In genomic region chr12:8063363-8064065, GRCm38 (mm10) we compare ENCODE assay signal across 21 mouse cellular contexts.
A peak's percentile ranks its signal among the peaks of the same experiment; 100 is the strongest.
DNase-seq lines count a peak whose midpoint lies in the region; ATAC-seq and TF ChIP-seq lines count a peak whose summit lies in the region.
"Had no signal": no experiment of that assay in that cellular context is flagged by ENCODE, and none has a peak within 500 bp of the region (broad histone marks: within the 10 kb centered on the region; RNA-seq: fewer than 3 reads in every experiment).

No protein-coding gene starts in this region.

- ATAC-seq in cerebellum, adult (ENCODE audit: insufficient number of reproducible peaks, low FRiP score, low TSS enrichment), result 0 out of 2 replicates have a peak, but pooled peaks have one; percentile 12
- peak; percentile 84 for ATAC-seq in limb, embryonic 11.5 days (ENCODE audit: insufficient number of reproducible peaks, low FRiP score, low TSS enrichment, low read depth)
- ATAC-seq: forebrain, embryonic 16.5 days; inflammation-experienced regulatory T-cells, adult 6 months had no signal

- DNase-seq in cerebellum, postnatal 36 days, result no peak
- peak; percentile 4 for DNase-seq in kidney, adult 2 months
- DNase-seq in kidney, adult 8-10 months, result no peak
- peak; percentile 4 for DNase-seq in testis, postnatal 14 days (ENCODE audit: low spot score)
- no peak for DNase-seq in testis, postnatal 10 days (ENCODE audit: low spot score)
- DNase-seq in limb, embryonic 11.5 days (ENCODE audit: low spot score), result peak; percentile 63
- DNase-seq in layer of hippocampus, postnatal 10 days (ENCODE audit: low spot score in 2 of 2), result no peak
- DNase-seq: adrenal gland, adult 8-10 months; gastrocnemius, postnatal 36 days; lung, adult 18-20 months; lung, postnatal 14 days; midbrain, embryonic 14.5 days; thymus, postnatal 4 days had no signal

- H3K4me2 ChIP-seq in limb, embryonic 11.5 days (ENCODE audit: low read depth, severe bottlenecking), result no peak overlapping the region

- 28% methylated on average over 11 of the region's 11 CpGs for WGBS in kidney, adult 2 months
- 20% methylated on average over 11 of the region's 11 CpGs for WGBS in limb, embryonic 11.5 days

- TF ChIP-seq POLR2A in kidney, adult 2 months (IDR thresholded peaks at IDR 0.05; ENCODE audit: low read depth, low read length), result no peak

- H3K9ac ChIP-seq in limb, embryonic 11.5 days (ENCODE audit: low read length), result no peak overlapping the region

- no peak overlapping the region for H3K4me3 ChIP-seq in kidney, adult 2 months (ENCODE audit: insufficient read depth, low read depth, low read length)
- no peak overlapping the region for H3K4me3 ChIP-seq in limb, embryonic 11.5 days (ENCODE audit: low read depth, low read length)
- H3K4me3 ChIP-seq: erythroblast, embryonic 14.5 days; heart, embryonic 10.5 days; layer of hippocampus, adult 2 months; megakaryocyte, embryonic 14.5 days; myocyte had no signal

- H3K4me1 ChIP-seq in kidney, adult 2 months (ENCODE audit: control insufficient read depth, insufficient read depth, low read length), result no peaks in the 10 kb centered on the region
- peaks cover 12% of the 10 kb centered on the region; the same call in 1 of the 2 replicates for H3K4me1 ChIP-seq in limb, embryonic 11.5 days (ENCODE audit: control insufficient read depth, insufficient read depth, low read length)
- H3K4me1 ChIP-seq: heart, embryonic 10.5 days; megakaryocyte, embryonic 14.5 days had no signal

- no peak overlapping the region for H3K27ac ChIP-seq in kidney, adult 2 months (ENCODE audit: insufficient read depth, low read depth, low read length)
- H3K27ac ChIP-seq in limb, embryonic 11.5 days (replicated peaks; ENCODE audit: low read depth, low read length), result no peak overlapping the region; the same call in 1 of the 2 replicates
- H3K27ac ChIP-seq: heart, embryonic 10.5 days; layer of hippocampus, adult 2 months had no signal

- no peak for TF ChIP-seq CTCF in kidney, adult 2 months (conservative IDR thresholded peaks at IDR 0.05; ENCODE audit: insufficient read depth, insufficient read length, low read depth, low read length)

- H3K27me3 ChIP-seq in kidney, adult 2 months (replicated peaks; ENCODE audit: control insufficient read depth, insufficient read depth, low read length), result no peaks in the 10 kb centered on the region
- no peaks in the 10 kb centered on the region for H3K27me3 ChIP-seq in limb, embryonic 11.5 days (ENCODE audit: control insufficient read depth, insufficient read depth, low read length)

- no peaks in the 10 kb centered on the region for H3K36me3 ChIP-seq in kidney, adult 2 months (ENCODE audit: control insufficient read depth, insufficient read depth, low read length)
- H3K36me3 ChIP-seq in limb, embryonic 11.5 days (ENCODE audit: control insufficient read depth, insufficient read depth, low read length), result no peaks in the 10 kb centered on the region
- H3K36me3 ChIP-seq: heart, embryonic 10.5 days had no signal

- H3K9me3 ChIP-seq in limb, embryonic 11.5 days (ENCODE audit: control insufficient read depth, low read length), result no peaks in the 10 kb centered on the region
- H3K9me3 ChIP-seq: heart, embryonic 10.5 days had no signal

Comparison
In these comparisons a context has a peak if more than half of its experiments do, and no peak if none do; other contexts are left out.
1. DNase-seq: peak in kidney, adult 2 months (single experiment), testis, postnatal 14 days (single experiment) and limb, embryonic 11.5 days (single experiment); none in cerebellum, postnatal 36 days (0 of 2), kidney, adult 8-10 months (0 of 2), testis, postnatal 10 days (single experiment) and layer of hippocampus, postnatal 10 days (0 of 2).